Mouse (Mus musculus): ENCODE results near the gene Timm17a. TPM values are rescaled to one million over a fixed set of nuclear protein-coding genes. Genes with fewer than 3 reads are reported as not detected.
A peak's percentile ranks its signal among the peaks of the same experiment; 100 is the strongest.

Timm17a gene
- polyA plus RNA-seq, 1 experiment from 2014 or later = 374 TPM

DNA sequence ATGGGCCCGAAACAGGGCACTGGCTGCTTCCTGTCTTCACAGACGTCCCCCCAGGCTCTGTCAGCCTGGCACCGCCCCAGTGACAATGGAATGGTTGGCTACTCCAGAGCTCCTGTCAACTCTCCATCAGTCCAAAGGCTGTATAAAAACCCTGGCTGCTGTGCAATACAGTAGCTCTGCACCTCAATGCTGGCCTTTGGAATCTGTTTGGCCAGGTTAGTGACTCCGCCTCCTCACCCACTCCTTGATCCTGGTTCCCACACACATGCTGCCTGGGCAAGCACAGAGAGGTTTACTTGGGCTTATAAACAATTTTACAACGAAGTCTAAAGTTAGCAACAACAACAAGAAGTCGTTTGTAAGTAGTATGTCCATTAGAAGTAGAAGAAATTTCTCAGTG lies 2.2 kb downstream of the Timm17a start:
- Histone ChIP-seq H3K27me3 (ENCODE audit: control insufficient read depth, insufficient read depth, low read length) (no peaks in the 10 kb centered on the region), H3K9ac (ENCODE audit: low read length) (no peak overlapping the region), H3K36me3 (ENCODE audit: control insufficient read depth, insufficient read depth, low read length) (peaks cover 39% of the 10 kb centered on the region), H3K4me1 (ENCODE audit: control insufficient read depth in 2 of 2, insufficient read depth in 2 of 2, low read length in 2 of 2) (peaks cover 5 to 17% of the 10 kb centered on the region in 2 experiments), H3K4me3 (ENCODE audit: control insufficient read depth in 1 of 2, insufficient read depth in 1 of 2, low read depth in 1 of 2, low read length in 2 of 2) (no peak overlapping the region), H3K4me2 (ENCODE audit: low read length) (no peak overlapping the region), H3K27ac (replicated peaks in 1 of 2; ENCODE audit: control insufficient read depth in 1 of 2, insufficient read depth in 1 of 2, low read depth in 2 of 2, low read length in 2 of 2) (no peak overlapping the region), H3K9me3 (ENCODE audit: control insufficient read depth, low read length) (no peaks in the 10 kb centered on the region)
- WGBS = 68% methylated on average over 6 of the region's 6 CpGs
- ATAC-seq (ENCODE audit: insufficient number of reproducible peaks, insufficient read depth, low FRiP score, low read depth) = no peak

DNA sequence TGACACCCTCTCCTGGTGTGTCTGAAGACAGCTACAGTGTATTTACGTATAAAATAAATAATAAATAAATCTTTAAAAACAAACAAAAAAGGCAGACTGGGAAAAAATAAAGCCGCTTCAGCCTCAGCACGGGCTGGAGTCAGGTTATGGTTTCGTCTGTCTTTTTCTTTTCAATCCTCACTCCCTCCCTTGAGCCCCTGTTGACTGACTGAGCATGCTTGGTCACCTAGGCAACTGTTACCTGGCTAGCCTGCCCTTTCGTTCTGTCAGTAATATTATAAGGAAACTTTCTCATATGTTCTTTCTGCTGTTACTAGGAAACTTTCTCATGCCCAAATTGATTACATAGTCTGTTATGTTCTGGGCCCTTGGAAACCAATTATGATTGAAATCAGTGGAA lies 22.7 kb downstream of the Timm17a start:
- no peaks in the 10 kb centered on the region for H3K27me3 ChIP-seq (ENCODE audit: control insufficient read depth, insufficient read depth, low read length)
- no peak overlapping the region for H3K27ac ChIP-seq (replicated peaks in 1 of 2; ENCODE audit: control insufficient read depth in 1 of 2, insufficient read depth in 1 of 2, low read depth in 2 of 2, low read length in 2 of 2)
- H3K9me3 ChIP-seq (ENCODE audit: control insufficient read depth, low read length) = no peaks in the 10 kb centered on the region
- H3K4me2 ChIP-seq (ENCODE audit: low read length) = no peak overlapping the region
- ATAC-seq (ENCODE audit: insufficient number of reproducible peaks, insufficient read depth, low FRiP score, low read depth) = no peak
- peaks cover 20% of the 10 kb centered on the region for H3K36me3 ChIP-seq (ENCODE audit: control insufficient read depth, insufficient read depth, low read length)
- no peak overlapping the region for H3K4me3 ChIP-seq (ENCODE audit: control insufficient read depth in 1 of 2, insufficient read depth in 1 of 2, low read depth in 1 of 2, low read length in 2 of 2)
- 0 out of 4 replicates have a peak, but pooled peaks cover 0 to 4% of the 10 kb centered on the region in 2 experiments for H3K4me1 ChIP-seq (ENCODE audit: control insufficient read depth in 2 of 2, insufficient read depth in 2 of 2, low read length in 2 of 2)
- WGBS = 86% methylated on average over 5 of the region's 5 CpGs
- H3K9ac ChIP-seq (ENCODE audit: low read length) = no peak overlapping the region

DNA sequence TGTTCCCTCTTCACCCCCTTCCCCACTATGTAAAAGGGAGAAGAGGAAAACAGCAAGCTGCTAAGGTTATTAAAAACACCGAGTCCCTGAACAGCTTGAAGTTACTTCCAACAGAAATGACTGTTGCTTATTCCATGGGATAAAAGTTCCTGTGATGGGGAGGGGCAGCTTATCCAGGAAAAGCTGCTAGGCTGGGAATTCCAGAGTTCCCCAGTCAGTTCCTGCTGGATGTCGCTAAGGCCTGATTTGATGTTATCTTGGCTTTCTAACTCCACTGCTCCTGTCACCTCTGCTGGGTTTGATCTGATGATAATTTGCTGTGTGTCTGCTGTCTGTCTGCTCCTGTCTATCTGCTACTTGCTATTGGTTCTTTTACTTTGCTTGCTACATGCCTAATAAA lies 27.3 kb downstream of the Timm17a start:
- WGBS = 30% methylated on average over 2 of the region's 2 CpGs
- no peaks in the 10 kb centered on the region for H3K9me3 ChIP-seq (ENCODE audit: control insufficient read depth, low read length)
- H3K4me1 ChIP-seq (ENCODE audit: control insufficient read depth in 2 of 2, insufficient read depth in 2 of 2, low read length in 2 of 2) = peaks cover 0 to 15% of the 10 kb centered on the region in 2 experiments; a peak in 2 of 4 replicates
- no peak for ATAC-seq (ENCODE audit: insufficient number of reproducible peaks, insufficient read depth, low FRiP score, low read depth)
- H3K27ac ChIP-seq (replicated peaks in 1 of 2; ENCODE audit: control insufficient read depth in 1 of 2, insufficient read depth in 1 of 2, low read depth in 2 of 2, low read length in 2 of 2) = no peak overlapping the region
- H3K9ac ChIP-seq (ENCODE audit: low read length) = no peak overlapping the region
- no peak overlapping the region for H3K4me2 ChIP-seq (ENCODE audit: low read length)
- H3K4me3 ChIP-seq (ENCODE audit: control insufficient read depth in 1 of 2, insufficient read depth in 1 of 2, low read depth in 1 of 2, low read length in 2 of 2) = no peak overlapping the region
- no peaks in the 10 kb centered on the region for H3K36me3 ChIP-seq (ENCODE audit: control insufficient read depth, insufficient read depth, low read length)
- H3K27me3 ChIP-seq (ENCODE audit: control insufficient read depth, insufficient read depth, low read length) = no peaks in the 10 kb centered on the region

DNA sequence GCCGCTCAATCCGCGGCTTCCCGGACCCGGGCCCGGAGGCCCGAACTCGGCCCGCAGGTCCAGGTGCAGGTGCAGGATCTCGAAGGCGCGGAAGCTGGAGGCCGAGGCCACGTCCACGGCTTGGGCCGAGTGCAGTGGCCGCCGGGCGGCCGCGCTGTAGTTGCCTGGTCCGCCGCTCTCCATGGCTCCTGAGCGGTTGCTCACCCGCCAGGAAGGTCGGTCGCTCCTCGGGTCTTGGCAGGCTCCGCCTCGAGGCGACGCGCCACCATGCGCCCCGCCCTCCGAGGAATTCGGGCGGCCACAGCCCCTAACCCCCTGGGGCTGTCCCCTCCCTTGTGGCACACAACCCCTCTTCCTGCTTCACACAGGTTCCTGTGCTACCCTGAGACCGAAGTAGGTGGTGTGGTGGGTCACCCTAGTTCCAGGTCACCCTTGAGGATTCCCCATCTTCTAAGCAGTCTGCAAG lies 29.7 kb downstream of the Timm17a start, which contains the start of gene Rnpep:
TSS of gene Rnpep (minus strand) at position 259 of the 466 bp plus-strand sequence.
- H3K27ac ChIP-seq (replicated peaks in 1 of 2; ENCODE audit: control insufficient read depth in 1 of 2, insufficient read depth in 1 of 2, low read depth in 2 of 2, low read length in 2 of 2) = peak within 1 kb of the TSS; percentile 67 to 90
- peak within 1 kb of the TSS; percentile 70 to 74 for H3K4me3 ChIP-seq (ENCODE audit: control insufficient read depth in 1 of 2, insufficient read depth in 1 of 2, low read depth in 1 of 2, low read length in 2 of 2)
- H3K4me2 ChIP-seq (ENCODE audit: low read length) = peak within 1 kb of the TSS; percentile 93
- peak within 1 kb of the TSS; percentile 95 for H3K9ac ChIP-seq (ENCODE audit: low read length)
- under 1% methylated on average over 39 of the region's 39 CpGs for WGBS
- H3K9me3 ChIP-seq (ENCODE audit: control insufficient read depth, low read length) = no peaks in the 10 kb centered on the region
- no peaks in the 10 kb centered on the region for H3K27me3 ChIP-seq (ENCODE audit: control insufficient read depth, insufficient read depth, low read length)
- ATAC-seq (ENCODE audit: insufficient number of reproducible peaks, insufficient read depth, low FRiP score, low read depth) = peak; percentile 71
- peaks cover 0 to 23% of the 10 kb centered on the region in 2 experiments; a peak in 2 of 4 replicates for H3K4me1 ChIP-seq (ENCODE audit: control insufficient read depth in 2 of 2, insufficient read depth in 2 of 2, low read length in 2 of 2)
- H3K36me3 ChIP-seq (ENCODE audit: control insufficient read depth, insufficient read depth, low read length) = peaks cover 1% of the 10 kb centered on the region

DNA sequence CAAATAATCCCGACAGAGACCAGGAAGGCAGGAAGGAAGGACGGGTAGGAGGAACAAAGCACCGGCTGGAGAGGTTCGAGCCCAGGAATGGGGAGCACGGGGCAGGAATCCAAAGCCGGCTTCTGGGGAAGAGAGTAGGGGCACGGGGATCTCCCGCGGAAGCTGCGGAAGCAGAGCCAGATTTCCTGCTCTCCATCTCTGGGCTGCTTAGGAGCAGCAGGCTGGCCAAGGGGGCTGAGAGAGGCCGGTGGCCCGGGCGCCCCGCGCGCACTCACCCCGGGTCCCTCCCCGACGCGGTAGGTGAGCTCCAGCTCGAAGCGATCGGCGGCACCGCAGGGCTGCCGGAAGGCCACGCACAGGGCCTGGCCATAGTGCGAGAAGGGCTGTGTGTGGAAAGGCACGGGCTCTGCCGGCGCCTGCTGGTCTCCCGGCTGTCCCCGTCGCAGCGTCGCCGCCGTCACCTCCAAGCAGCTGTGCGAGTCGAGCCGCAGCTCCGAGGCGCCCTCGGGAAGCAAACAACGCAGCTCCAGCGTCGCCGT lies 30.2 kb downstream of the Timm17a start:
- Histone ChIP-seq H3K4me3 (ENCODE audit: control insufficient read depth in 1 of 2, insufficient read depth in 1 of 2, low read depth in 1 of 2, low read length in 2 of 2) (peak overlapping the region; percentile 70 to 74), H3K9me3 (ENCODE audit: control insufficient read depth, low read length) (no peaks in the 10 kb centered on the region), H3K27ac (replicated peaks in 1 of 2; ENCODE audit: control insufficient read depth in 1 of 2, insufficient read depth in 1 of 2, low read depth in 2 of 2, low read length in 2 of 2) (peak overlapping the region; percentile 67 to 90), H3K27me3 (ENCODE audit: control insufficient read depth, insufficient read depth, low read length) (no peaks in the 10 kb centered on the region), H3K4me2 (ENCODE audit: low read length) (peak overlapping the region; percentile 93), H3K4me1 (ENCODE audit: control insufficient read depth in 2 of 2, insufficient read depth in 2 of 2, low read length in 2 of 2) (peaks cover 0 to 23% of the 10 kb centered on the region in 2 experiments; a peak in 2 of 4 replicates), H3K9ac (ENCODE audit: low read length) (peak overlapping the region; percentile 95), H3K36me3 (ENCODE audit: control insufficient read depth, insufficient read depth, low read length) (peaks cover 6% of the 10 kb centered on the region)
- ATAC-seq (ENCODE audit: insufficient number of reproducible peaks, insufficient read depth, low FRiP score, low read depth) = peak; percentile 40; the same call in 1 of the 2 replicates
- WGBS = under 1% methylated on average over 45 of the region's 48 CpGs

DNA sequence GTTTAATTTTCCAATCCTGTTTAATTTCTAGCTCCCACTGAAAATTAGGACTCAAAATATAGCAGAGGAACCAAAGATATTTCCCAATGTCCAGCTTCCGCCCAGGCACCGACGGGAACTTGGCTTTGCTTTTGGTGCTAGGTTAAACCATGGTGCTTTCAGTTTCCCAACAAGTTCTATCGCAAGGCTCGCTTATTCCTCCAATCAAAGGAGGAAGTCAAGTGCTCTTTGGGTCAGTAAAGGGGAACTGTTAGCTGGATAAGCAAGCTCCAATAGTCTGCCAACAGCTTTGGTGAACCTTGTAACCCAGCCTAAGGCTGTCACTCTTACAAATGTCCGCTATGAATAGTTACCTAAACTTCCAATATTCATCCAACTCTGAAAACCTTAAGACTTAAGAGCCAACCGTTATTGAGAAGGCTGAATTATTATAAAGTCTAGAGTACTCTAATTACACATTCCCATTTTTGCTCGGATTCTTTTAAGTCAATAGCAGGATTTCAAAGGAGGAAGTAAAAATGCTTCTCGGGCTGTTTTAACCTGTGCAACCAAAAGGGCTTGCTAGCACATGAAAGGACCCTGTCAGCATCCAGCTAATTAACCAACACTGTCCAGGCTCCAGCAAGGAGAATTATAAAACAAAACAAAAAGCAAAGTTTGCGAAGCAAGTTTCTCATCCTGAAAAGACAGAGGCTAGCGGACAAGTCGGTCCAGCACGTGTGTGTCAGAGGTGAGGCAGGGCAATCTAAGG lies 30.9 kb downstream of the Timm17a start:
- peak overlapping the region; percentile 95 for H3K9ac ChIP-seq (ENCODE audit: low read length)
- peak overlapping the region; percentile 93 for H3K4me2 ChIP-seq (ENCODE audit: low read length)
- H3K36me3 ChIP-seq (ENCODE audit: control insufficient read depth, insufficient read depth, low read length) = peaks cover 13% of the 10 kb centered on the region
- peak overlapping the region; percentile 70 to 74 for H3K4me3 ChIP-seq (ENCODE audit: control insufficient read depth in 1 of 2, insufficient read depth in 1 of 2, low read depth in 1 of 2, low read length in 2 of 2)
- 36% methylated on average over 13 of the region's 13 CpGs for WGBS
- H3K9me3 ChIP-seq (ENCODE audit: control insufficient read depth, low read length) = no peaks in the 10 kb centered on the region
- no peaks in the 10 kb centered on the region for H3K27me3 ChIP-seq (ENCODE audit: control insufficient read depth, insufficient read depth, low read length)
- no peak for ATAC-seq (ENCODE audit: insufficient number of reproducible peaks, insufficient read depth, low FRiP score, low read depth)
- peaks cover 0 to 23% of the 10 kb centered on the region in 2 experiments; a peak in 2 of 4 replicates for H3K4me1 ChIP-seq (ENCODE audit: control insufficient read depth in 2 of 2, insufficient read depth in 2 of 2, low read length in 2 of 2)
- H3K27ac ChIP-seq (replicated peaks in 1 of 2; ENCODE audit: control insufficient read depth in 1 of 2, insufficient read depth in 1 of 2, low read depth in 2 of 2, low read length in 2 of 2) = peak overlapping the region; percentile 67 to 90; a peak in 3 of 4 replicates

DNA sequence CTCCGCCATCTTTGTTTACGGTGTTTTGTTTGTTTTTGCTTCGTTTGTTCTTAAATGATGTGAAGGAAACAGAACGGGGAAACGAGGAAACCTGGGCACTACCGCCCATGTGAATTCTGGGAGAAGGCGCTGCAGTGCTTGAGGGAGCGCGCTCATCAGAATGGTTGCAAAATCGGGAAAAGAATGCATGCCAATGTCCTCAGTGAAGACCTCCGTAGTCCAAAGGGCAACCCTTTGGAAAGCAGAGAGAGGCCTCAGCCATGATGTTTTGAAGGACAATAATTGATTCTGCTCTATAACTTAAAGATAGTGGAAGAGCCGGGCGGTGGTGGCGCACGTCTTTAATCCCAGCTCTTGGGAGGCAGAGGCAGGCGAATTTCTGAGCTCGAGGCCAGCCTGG lies 31.7 kb downstream of the Timm17a start:
- WGBS = 96% methylated on average over 17 of the region's 17 CpGs
- H3K9me3 ChIP-seq (ENCODE audit: control insufficient read depth, low read length) = no peaks in the 10 kb centered on the region
- H3K4me2 ChIP-seq (ENCODE audit: low read length) = no peak overlapping the region; the same call in 1 of the 2 replicates

More for the DNA sequence above, 31.7 kb downstream of the Timm17a start:
- no peak overlapping the region for H3K4me3 ChIP-seq (ENCODE audit: control insufficient read depth in 1 of 2, insufficient read depth in 1 of 2, low read depth in 1 of 2, low read length in 2 of 2)
- no peak overlapping the region for H3K27ac ChIP-seq (replicated peaks in 1 of 2; ENCODE audit: control insufficient read depth in 1 of 2, insufficient read depth in 1 of 2, low read depth in 2 of 2, low read length in 2 of 2)
- H3K4me1 ChIP-seq (ENCODE audit: control insufficient read depth in 2 of 2, insufficient read depth in 2 of 2, low read length in 2 of 2) = peaks cover 0 to 23% of the 10 kb centered on the region in 2 experiments; a peak in 2 of 4 replicates
- no peaks in the 10 kb centered on the region for H3K27me3 ChIP-seq (ENCODE audit: control insufficient read depth, insufficient read depth, low read length)
- no peak overlapping the region for H3K9ac ChIP-seq (ENCODE audit: low read length)
- no peak for ATAC-seq (ENCODE audit: insufficient number of reproducible peaks, insufficient read depth, low FRiP score, low read depth)
- H3K36me3 ChIP-seq (ENCODE audit: control insufficient read depth, insufficient read depth, low read length) = peaks cover 22% of the 10 kb centered on the region

All from heart, embryonic 14.5 days (tissue).